ENCODE assay signal across 14 mouse cellular contexts in genomic region chr11:106911257-106911656, GRCm38 (mm10). TPM values are rescaled to one million over a fixed set of nuclear protein-coding genes. Genes with fewer than 3 reads are reported as not detected.
A peak's percentile ranks its signal among the peaks of the same experiment; 100 is the strongest.
DNase-seq lines count a peak whose midpoint lies in the region; ATAC-seq and TF ChIP-seq lines count a peak whose summit lies in the region.
"Had no signal": no experiment of that assay in that cellular context is flagged by ENCODE, and none has a peak within 500 bp of the region (broad histone marks: within the 10 kb centered on the region; RNA-seq: fewer than 3 reads in every experiment).

No protein-coding gene starts in this region.

- ATAC-seq in cerebellum, adult (ENCODE audit: insufficient number of reproducible peaks, low FRiP score, low TSS enrichment), result no peak
- ATAC-seq: intestine, embryonic 15.5 days had no signal

- peak; percentile 47 for DNase-seq in cerebellum, adult 9-10 months
- no peak for DNase-seq in left cerebral cortex, adult 2 months (ENCODE audit: extremely low spot score in 1 of 2, low spot score in 2 of 2)
- DNase-seq in left cerebral cortex, adult 11 months (ENCODE audit: low spot score), result no peak
- DNase-seq in 416B (ENCODE audit: low read depth) (peak; percentile 76), ZHBTc4 (ENCODE audit: low read depth, low spot score) (peak; percentile 27)
- DNase-seq in thymus, postnatal 4 days, result no peak
- no peak for DNase-seq in right cerebral cortex, postnatal 14 days
- DNase-seq: B cell, adult 2 months; cerebellum, adult 11 months; gastrocnemius, postnatal 10 days; liver, embryonic 13.5 days; spleen, adult 18-20 months had no signal

- peak; percentile 70 for TF ChIP-seq CTCF in left cerebral cortex, adult 2 months (IDR thresholded peaks at IDR 0.05)

- intact Hi-C loops in left cerebral cortex, adult 2 months (cut with DNase I), result no loop called here

- no peak overlapping the region for H3K4me3 ChIP-seq in left cerebral cortex, adult 2 months
- H3K4me3 ChIP-seq: intestine, embryonic 15.5 days; liver, embryonic 13.5 days had no signal

- no peak overlapping the region for H3K27ac ChIP-seq in left cerebral cortex, adult 2 months
- H3K27ac ChIP-seq: intestine, embryonic 15.5 days; liver, embryonic 13.5 days had no signal

RNA-seq across cellular contexts. Expression of gene Smurf2, which starts 9.3 kb away (rescaled TPM):
- 10 to 100 TPM; 25.7 to 28.3 TPM for total RNA-seq in left cerebral cortex, adult 2 months (2021)

Comparison
In these comparisons a context has a peak if more than half of its experiments do, and no peak if none do; other contexts are left out.
1. DNase-seq: peak in cerebellum, adult 9-10 months (single experiment), 416B (single experiment) and ZHBTc4 (single experiment); none in left cerebral cortex, adult 2 months (0 of 2), left cerebral cortex, adult 11 months (single experiment), thymus, postnatal 4 days (single experiment) and right cerebral cortex, postnatal 14 days (single experiment).